Mouse (Mus musculus) heart, postnatal 4 days (tissue): ENCODE measurements at regions not wholly inside any gene's neighbourhood (a gene's known extent, or its start where the extent isn't known, plus 50 kb on each side); places are given as distances from the start of the nearest gene placed in this dataset.
"Not testable (repeated sequence)": the region's sequence is repeated elsewhere in the genome, so short reads cannot be mapped to it uniquely, and the experiment has no call there.

Source experiments
- DNase-seq: peaks from one replicate; pipeline ENCODE4 v3.0.0; 2021

GRCm38 (mm10) chr2:114723971-114724666 is 69.4 kb upstream of the Dph6 start:
- DNase-seq = no peak

GRCm38 (mm10) chr2:114727197-114727596 is 72.4 kb upstream of the Dph6 start:
- DNase-seq = no peak

GRCm38 (mm10) chr2:114734861-114735569 is 80.3 kb upstream of the Dph6 start:
- no peak for DNase-seq

DNA sequence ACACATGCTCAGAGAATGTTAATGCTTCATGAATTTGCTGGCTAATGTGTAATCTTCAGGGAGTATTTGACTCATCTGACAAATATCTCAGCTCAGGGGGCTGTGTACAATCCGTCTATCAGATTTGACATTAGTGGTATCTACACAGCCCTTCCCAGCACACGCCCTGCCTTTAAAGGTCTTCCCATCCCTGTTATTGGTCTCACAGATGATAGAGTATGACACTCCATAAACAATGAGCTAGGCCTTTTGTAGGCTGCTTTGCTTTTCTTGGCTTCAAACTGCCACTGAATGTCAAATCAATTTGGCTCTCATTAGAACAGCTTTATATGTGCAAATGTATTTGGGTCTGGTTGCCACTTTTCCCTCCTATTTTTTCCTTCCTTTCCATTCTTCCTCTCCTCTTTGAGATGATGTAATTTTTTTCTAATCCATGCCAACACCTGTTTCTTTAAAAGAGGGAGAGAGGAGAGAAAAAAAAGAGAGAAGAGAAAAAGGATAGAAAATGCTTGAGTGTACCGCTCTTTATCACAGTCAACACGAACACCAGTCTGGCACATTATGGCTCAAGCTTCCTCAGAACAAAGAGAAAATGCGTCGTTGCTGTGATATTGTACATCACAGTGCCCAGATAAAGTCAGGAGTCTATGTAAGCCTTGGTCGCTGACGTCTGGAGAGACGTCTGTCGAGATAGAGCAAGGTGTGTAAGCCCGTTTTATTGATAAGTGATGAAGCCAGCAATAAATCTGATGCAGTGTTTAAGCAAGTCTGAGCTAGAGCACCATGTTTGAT is 84.9 kb upstream of the Dph6 start:
- DNase-seq = no peak

DNA sequence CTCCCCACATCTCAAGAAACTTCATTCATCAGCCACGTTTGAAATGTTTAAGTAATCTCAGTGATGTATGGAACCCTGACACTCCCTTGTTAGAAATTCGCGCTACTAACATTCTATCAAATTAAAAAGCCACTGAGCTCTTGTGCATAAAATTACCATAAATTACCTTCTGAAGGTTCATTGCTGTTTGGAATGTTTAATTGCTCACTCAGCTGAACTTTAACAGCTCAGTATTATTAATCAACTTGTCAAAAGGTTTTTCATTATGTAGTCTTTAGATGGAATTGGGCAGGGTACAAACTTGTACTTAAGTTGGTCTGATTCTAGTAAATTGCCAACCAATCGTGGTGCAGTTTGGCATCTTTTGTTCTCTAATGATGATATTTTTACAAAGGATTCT is 108.5 kb upstream of the Dph6 start:
- no peak for DNase-seq

DNA sequence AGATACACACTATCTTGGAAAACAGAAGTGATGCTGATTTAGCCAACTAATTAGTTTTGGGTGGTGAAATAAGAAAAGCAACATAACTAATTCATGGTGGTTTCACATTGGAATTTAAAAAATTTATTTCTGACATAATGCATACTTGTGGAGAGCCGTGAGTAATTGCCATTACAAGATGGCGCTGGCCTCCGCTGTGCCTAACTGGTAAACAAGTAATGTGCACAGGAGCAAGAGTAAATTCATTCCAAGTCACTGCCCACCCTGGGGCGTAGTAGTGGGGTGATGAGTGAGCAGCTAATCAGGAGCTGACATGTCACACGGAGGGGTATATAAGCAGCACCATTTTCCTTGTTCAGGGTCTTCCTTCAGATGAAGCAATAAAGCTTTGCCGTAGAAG is 119.0 kb upstream of the Dph6 start:
- DNase-seq = not testable (repeated sequence)

- no peak for DNase-seq
Observed at GRCm38 (mm10) chr2:114774278-114774677, 119.5 kb upstream of the Dph6 start.

DNA sequence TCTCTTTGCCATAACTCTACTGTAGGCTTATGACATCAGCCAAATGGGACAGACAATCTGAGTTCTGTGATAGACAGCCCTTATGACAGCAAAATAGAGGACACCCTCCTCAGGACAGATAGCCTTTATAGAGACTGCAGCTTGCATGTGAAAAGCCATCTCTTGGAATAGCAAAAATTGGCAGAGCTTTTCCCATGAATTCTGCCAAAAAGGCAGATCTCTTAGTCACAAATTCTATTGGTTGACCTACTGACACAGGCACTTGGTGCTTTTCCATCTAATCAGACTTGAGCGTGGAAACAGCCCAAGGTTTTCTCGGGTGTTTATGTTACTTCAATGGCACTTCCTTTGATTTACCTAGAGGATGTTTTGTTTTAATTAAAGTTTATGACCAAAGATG is 120.8 kb upstream of the Dph6 start:
- DNase-seq = peak; percentile 6

GRCm38 (mm10) chr2:114776176-114776575 is 121.4 kb upstream of the Dph6 start:
- no peak for DNase-seq

DNA sequence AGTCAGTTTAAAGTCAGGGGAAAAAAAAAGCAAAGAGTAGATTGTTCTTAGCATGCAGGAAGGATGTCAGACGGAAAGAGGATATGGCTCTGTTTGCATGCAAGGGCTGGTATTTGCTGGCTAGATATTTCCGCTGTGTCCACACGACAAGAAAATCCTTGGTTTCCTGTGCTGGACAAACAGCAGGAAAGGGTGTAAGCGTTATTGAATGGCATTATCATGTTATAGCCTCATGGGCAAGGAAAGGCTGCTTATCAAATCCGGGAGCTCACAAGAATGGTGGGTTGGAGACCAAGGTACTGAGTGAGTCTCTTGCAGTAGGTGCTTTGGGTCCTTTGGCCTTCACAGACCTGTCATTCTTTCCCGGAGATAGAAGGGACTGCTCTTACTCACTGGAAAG is 127.7 kb upstream of the Dph6 start:
- no peak for DNase-seq

DNA sequence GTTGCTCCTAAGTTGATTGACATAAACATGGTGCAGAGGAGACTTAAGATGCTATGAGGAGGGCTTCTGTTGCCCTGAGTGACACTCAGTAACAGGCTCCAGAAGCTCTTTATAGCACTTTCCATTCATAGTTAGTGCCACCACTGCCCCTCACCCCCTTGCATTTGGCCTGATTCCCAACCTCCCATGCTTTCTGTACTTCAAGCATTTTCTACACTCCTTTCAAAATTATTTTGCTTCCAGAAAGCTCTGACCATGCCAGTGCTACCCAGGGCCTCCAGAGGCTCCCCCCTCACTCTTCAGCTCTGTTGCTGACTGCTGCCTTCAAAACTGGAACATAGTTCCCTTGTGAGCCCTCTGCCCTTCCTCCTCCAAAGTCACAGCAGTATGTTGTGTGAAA is 129.4 kb upstream of the Dph6 start:
- no peak for DNase-seq

- no peak for DNase-seq
Observed at GRCm38 (mm10) chr2:114788251-114788650, 133.5 kb upstream of the Dph6 start.

- no peak for DNase-seq
Observed at GRCm38 (mm10) chr2:114796630-114797290, 142.0 kb upstream of the Dph6 start.

- DNase-seq = no peak
Observed at GRCm38 (mm10) chr2:114797291-114797650, 142.5 kb upstream of the Dph6 start.

DNA sequence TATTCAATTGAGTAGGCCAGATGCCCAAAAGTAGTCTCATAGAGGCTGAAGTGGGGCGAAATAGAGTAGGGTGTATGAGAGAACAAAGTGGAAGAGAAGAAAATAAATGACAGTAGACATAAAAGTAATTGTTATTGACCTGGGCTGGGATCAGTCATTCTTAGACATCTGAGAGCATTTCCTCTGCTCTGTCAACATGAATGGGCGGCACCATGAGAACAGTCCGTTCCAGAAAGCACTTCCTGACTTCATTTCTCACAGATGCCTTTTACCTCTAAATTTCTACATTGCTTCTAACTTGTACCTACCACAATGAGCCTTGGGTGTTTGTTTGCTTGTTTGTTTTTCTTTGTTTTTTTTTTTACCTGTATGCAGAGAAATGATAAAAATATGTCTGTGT is 148.5 kb upstream of the Dph6 start:
- no peak for DNase-seq

DNA sequence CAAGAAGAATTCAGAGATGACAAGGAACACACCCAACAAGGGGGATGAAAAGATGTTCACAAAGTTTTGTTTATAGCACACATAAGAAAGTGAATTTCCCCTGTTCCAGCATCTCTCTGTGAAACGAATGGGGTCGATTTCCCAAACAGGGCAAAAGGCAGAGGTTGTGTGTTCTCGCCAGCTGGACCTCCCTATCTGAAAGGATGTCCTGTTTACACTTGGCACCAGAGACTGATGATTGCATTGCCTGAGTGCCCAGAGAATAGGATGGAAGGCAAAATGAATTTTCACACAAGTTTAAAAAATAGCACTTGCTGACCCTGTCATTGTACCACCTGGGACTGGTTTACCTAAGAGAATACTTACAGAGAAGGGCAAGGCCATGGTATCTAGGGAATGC is 149.2 kb upstream of the Dph6 start:
- no peak for DNase-seq

- DNase-seq = no peak
Observed at GRCm38 (mm10) chr2:114805436-114806047, 150.8 kb upstream of the Dph6 start.

- DNase-seq = no peak
Observed at GRCm38 (mm10) chr2:114808046-114808445, 153.3 kb upstream of the Dph6 start.

DNA sequence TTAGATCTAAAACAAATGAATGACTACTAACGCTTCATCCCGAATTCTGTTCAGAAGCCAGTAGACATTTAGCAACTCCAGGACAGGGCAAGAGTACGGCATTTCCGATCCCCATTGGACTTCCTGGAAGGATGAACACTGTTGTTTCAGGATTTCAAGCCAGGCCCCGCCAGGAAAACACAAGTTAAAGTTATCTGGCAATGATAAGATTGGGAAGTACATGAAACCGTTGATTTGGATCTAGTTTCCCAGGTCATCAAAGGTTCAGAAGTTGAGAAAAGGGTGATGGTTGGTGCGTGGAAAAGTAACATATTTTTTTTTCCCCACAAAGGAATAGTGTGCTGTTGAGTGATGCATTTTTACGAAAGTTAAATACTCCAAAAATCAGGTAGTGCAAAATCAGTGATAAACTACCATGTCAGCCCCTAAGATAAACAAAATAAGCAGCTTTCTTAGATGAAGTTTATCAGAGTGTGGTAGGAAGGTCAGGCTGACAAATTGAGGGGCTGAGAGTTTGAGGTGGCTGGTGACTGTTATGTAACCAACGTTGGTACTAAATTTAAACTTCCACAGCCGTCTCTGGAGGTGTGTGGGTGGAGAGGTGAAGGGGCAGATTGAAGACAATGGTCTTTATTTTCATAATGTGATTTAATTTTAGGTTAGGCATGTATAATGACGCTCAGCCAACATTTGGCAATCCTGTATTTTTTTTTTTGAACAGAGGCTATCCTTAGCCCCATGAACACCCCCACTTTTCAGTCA is 157.6 kb upstream of the Dph6 start:
- no peak for DNase-seq

- no peak for DNase-seq
Observed at GRCm38 (mm10) chr2:114812903-114813290, 158.1 kb upstream of the Dph6 start.

DNA sequence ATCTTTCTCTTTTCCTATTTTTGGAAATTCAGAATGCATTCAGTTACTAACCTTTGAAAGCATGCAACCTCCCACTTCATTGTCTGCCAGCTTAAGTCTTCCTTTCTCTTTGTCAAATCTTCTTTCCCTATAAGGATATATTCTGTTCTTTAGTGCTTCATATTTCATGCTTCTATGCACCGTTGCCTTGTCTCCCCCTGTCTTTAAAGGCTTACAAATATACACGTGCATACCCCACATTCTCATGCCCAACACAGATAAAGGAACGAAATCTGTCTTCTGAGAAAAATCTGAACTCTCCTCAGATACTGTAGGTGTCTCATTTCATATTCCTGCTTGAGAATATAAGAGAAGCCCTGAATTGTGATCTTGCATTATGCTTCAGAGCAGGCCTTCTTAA is 167.9 kb upstream of the Dph6 start:
- no peak for DNase-seq

DNA sequence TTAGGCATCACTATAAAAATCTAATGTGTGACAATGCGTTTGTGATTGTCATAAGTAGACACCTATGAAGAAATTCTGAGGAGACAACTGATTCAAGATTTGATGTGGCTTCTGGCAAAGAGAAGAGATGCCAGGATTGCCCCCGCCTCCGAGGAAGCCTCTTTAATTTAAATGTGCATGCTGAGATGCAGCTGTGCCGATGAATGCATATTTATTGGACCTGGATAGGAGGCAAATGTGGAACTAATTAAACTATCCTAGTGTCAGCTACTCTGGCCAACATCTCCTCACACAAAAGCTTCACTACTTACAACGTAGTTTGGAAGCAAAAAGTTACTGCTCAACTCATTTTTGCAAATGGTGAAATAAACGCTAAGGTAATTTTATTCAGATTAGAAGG is 173.4 kb upstream of the Dph6 start:
- DNase-seq = no peak
